Mouse (Mus musculus): ENCODE measurements around the gene Pde10a. TPM values are rescaled to one million over a fixed set of nuclear protein-coding genes. Genes with fewer than 3 reads are reported as not detected.

The Pde10a gene
- 2.7 and 3.7 TPM in 2 replicates for polyA plus RNA-seq (2012; rRNA removed; ENCODE audit: low replicate concordance)

DNA sequence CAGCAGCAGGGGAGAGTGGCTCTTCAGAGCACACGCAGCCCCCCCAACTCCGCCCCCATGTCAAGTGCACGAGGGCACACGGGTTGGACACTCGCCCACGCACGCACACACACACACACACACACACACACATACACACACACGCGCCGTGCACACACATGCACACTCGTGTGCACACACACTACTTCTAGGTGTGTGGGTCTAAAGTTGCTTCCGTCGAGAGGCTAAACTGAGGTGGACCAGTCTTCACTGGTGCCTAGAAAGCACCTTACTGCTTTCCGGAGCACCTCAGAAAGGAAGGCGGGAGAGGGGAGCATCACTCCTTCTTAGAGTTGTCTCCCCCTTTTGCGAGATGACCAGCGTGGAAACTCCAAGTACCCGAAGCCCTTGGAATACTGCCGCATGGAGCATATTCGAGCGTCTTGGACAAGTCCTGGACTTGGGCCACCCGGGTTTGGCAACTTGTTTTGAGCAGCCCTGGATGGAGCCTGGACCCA, at the start of gene Pde10a:
TSS of gene Pde10a (plus strand) at position 148 of the 497 bp plus-strand sequence.

DNA sequence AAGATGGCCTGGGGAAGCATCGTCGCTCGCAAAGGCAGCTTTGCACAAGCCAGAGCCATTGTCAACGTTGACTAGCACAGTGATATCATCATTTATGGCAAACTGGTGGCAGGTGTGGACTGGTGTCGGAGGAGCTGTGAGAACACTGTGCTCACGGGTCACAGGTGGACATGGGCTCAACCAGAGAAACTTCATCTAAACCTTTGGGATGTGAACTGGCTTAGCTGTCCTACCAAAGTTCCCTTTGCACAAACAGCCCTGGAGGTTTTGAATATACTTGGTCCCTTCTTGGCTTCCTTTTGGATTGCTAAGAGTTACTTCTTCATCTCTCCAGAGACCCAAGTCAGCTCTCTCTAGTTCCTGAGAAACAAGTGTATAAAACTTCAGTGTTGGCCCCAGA, 41.7 kb downstream of the Pde10a start, which contains the start of gene Gm17087:
TSS of gene Gm17087 (minus strand) at position 101 of the 400 bp plus-strand sequence.

DNA sequence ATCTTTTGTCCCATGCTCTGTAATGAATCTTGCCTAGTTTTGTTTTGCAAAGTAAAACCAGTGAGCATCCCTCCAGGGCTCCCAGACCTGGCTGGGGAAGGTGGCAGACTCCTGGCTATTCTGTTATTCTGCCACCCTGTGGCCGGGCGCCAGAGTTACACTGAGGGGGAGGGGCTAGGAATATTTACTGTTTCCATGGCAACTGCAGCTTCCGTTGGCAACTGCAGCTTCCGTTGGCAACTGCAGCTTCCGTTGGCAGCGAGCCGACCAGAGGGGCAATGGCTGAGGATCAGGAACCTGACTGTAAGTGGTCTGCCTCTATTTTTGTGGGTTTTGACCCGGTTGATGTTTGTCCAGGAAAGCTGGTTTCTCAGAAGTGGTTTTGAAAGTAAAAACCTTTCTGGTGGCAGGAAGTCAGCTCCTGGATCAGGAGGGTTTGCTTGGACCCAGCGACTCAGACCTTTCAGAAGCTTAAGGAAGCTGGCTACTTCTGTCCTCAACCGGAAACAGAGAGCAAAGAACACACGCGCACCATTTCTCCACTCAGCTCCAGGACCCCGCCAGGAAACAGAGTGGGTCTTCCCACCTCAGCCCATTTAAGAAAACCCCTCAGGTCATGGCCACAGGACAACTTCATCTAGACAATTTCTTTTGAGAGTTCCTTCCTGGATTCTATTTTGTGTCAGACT, 463.1 kb downstream of the Pde10a start, which contains the start of gene 1700010I14Rik:
TSS of gene 1700010I14Rik (plus strand) at position 215 of the 689 bp plus-strand sequence.

Other genes with a start within 250 kb of the Pde10a start
- gene Mpc1, start 242.5 kb upstream of the Pde10a start, polyA plus RNA-seq (2012; rRNA removed; ENCODE audit: low replicate concordance) = 278 and 789 TPM in 2 replicates
- gene Sft2d1, start 214.3 kb upstream of the Pde10a start, polyA plus RNA-seq (2012; rRNA removed; ENCODE audit: low replicate concordance) = 59.6 and 107 TPM in 2 replicates
- 0.20 and 0.31 TPM in 2 replicates for gene Prr18, start 187.9 kb upstream of the Pde10a start, polyA plus RNA-seq (2012; rRNA removed; ENCODE audit: low replicate concordance)
- not detected in 2 replicates for gene T2, start 169.4 kb upstream of the Pde10a start, polyA plus RNA-seq (2012; rRNA removed; ENCODE audit: low replicate concordance)
- gene T, start 90.9 kb upstream of the Pde10a start, polyA plus RNA-seq (2012; rRNA removed; ENCODE audit: low replicate concordance) = not detected in 2 replicates
- not detected in 2 replicates for gene Gm17087, start 41.6 kb downstream of the Pde10a start, polyA plus RNA-seq (2012; rRNA removed; ENCODE audit: low replicate concordance)

Data from mammary gland, adult 2 months (tissue).